Mouse (Mus musculus) ES-E14 (cell line): ENCODE results near the gene Rfx5.

Experiments used
- HCFC1 ChIP-seq: IDR thresholded peaks from 2 replicates; pipeline ENCODE4 v1.6.1; 2012; ENCODE audit warnings: low read length, inconsistent platforms, borderline replicate concordance; ENCODE audit not compliant: insufficient read depth
- MAFK ChIP-seq: IDR thresholded peaks from 2 replicates; pipeline ENCODE4 v1.6.1; 2014; ENCODE audit warnings: mild to moderate bottlenecking, low read depth, low read length, inconsistent platforms; ENCODE audit not compliant: insufficient read depth

- TF ChIP-seq HCFC1: no peak
- no peak for TF ChIP-seq MAFK
Measured at GRCm38 (mm10) chr3:94958295-94958694, 4.4 kb downstream of the Rfx5 start.
